Mouse (Mus musculus) liver, adult 2 months (tissue): ENCODE measurements around the gene Mmachc.

Experiments used
- CTCF ChIP-seq: fragments of 200-500 bp; IDR thresholded peaks from 2 replicates; pipeline ENCODE4 v1.5.1; 2011; ENCODE audit warnings: low read depth, low read length, control low read depth
- POLR2A ChIP-seq: fragments of 200-500 bp; IDR thresholded peaks from 2 replicates; pipeline ENCODE4 v1.6.1; 2011; ENCODE audit warnings: low read length, control low read depth; ENCODE audit not compliant: insufficient read depth; ENCODE audit errors: extremely low read depth

DNA sequence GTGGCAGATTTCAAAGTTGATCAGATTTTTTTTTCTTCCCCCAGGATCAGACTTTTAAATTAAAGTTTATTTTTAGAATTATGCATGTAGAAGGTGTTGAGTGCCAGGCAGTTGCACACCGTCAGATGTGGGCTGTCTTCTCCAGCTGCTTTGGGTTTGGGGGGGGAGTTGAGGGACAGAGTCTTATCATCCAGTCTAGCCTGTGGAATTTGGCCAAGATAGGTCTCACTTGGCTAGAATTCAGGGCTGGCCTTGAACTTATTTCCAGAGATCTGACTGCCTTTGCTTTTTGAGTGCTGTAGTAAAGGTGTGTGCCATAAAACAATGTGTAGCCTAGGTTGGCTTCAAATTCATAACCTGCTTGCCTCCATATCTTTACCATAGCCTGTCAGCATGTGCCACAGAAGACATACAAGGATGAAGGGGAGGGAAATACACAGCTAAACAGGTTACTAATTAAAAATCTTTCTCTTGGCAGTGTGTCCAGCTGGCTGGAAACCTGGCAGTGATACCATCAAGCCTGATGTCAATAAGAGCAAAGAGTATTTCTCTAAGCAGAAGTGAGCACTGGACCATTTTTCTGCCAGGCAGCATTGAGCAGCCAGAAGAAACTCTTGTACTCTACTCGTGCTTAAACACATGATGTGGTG lies 9.4 kb downstream of the Mmachc start:
- TF ChIP-seq POLR2A (no peak), CTCF (no peak)
